Mouse (Mus musculus) myocyte (in vitro differentiated cells): ENCODE results near the gene Aen. TPM values are rescaled to one million over a fixed set of nuclear protein-coding genes. Genes with fewer than 3 reads are reported as not detected.

ENCODE experiments used
- H3K27me3 ChIP-seq: one replicate; pipeline ENCODE4 v1.6.1; 2011; ENCODE audit not compliant: control insufficient read depth, insufficient read depth, insufficient read length
- H3K36me3 ChIP-seq: one replicate; pipeline ENCODE4 v1.6.1; 2011; ENCODE audit not compliant: control insufficient read depth, insufficient read depth
- H3K4me2 ChIP-seq: one replicate; pipeline ENCODE4 v1.6.1; 2011; ENCODE audit warnings: low read depth, control low read depth
- H3K4me3 ChIP-seq: one replicate; pipeline ENCODE4 v1.5.1; 2011; ENCODE audit warnings: mild to moderate bottlenecking, control low read depth, moderate library complexity
- H3K79me2 ChIP-seq: one replicate; pipeline ENCODE4 v1.6.1; 2011; ENCODE audit not compliant: control insufficient read depth, insufficient read depth
- H3ac ChIP-seq: one replicate; pipeline ENCODE4 v1.6.1; 2011; ENCODE audit not compliant: control insufficient read depth, insufficient read length
- CEBPB ChIP-seq: IDR thresholded peaks from 2 replicates; pipeline ENCODE4 v1.6.1; 2011; ENCODE audit warnings: mild to moderate bottlenecking, moderate library complexity; ENCODE audit not compliant: poor library complexity, insufficient read depth, severe bottlenecking
- E2F4 ChIP-seq: IDR thresholded peaks from one replicate; pipeline ENCODE4 v1.6.1; 2011; ENCODE audit warnings: mild to moderate bottlenecking, control low read depth, moderate library complexity; ENCODE audit not compliant: insufficient read depth
- MAX ChIP-seq: IDR thresholded peaks from one replicate; pipeline ENCODE4 v1.6.1; 2011; ENCODE audit warnings: low read depth, mild to moderate bottlenecking, control low read depth
- MYOD1 ChIP-seq, 3 experiments: IDR thresholded peaks; one replicate each; pipeline ENCODE4 v1.6.1; 2011; ENCODE audit warnings: control low read depth in 2 of 3, low read depth in 2 of 3, mild to moderate bottlenecking in 2 of 3, moderate library complexity in 1 of 3; ENCODE audit not compliant: insufficient read length in 2 of 3, control insufficient read depth in 1 of 3
- MYOG ChIP-seq, 3 experiments: IDR thresholded peaks; one replicate each; pipeline ENCODE4 v1.6.1; 2011; ENCODE audit warnings: control low read depth in 2 of 3, low read depth in 2 of 3, mild to moderate bottlenecking in 2 of 3; ENCODE audit not compliant: insufficient read length in 2 of 3, control insufficient read depth in 1 of 3, insufficient read depth in 1 of 3
- POLR2A ChIP-seq: IDR thresholded peaks from one replicate; pipeline ENCODE4 v1.6.1; 2011; ENCODE audit warnings: low read depth, mild to moderate bottlenecking, control low read depth, moderate library complexity; ENCODE audit not compliant: insufficient read length
- POLR2AphosphoS2 ChIP-seq: IDR thresholded peaks from one replicate; pipeline ENCODE4 v1.6.1; 2011; ENCODE audit warnings: low read depth, control low read depth; ENCODE audit not compliant: insufficient read length
- REST ChIP-seq: IDR thresholded peaks from one replicate; pipeline ENCODE4 v1.6.1; 2011; ENCODE audit warnings: mild to moderate bottlenecking, control low read depth, moderate library complexity; ENCODE audit not compliant: insufficient read depth, insufficient read length
- SRF ChIP-seq: IDR thresholded peaks from one replicate; pipeline ENCODE4 v1.6.1; 2011; ENCODE audit warnings: low read depth; ENCODE audit not compliant: control insufficient read depth, insufficient read length
- TCF12 ChIP-seq: IDR thresholded peaks from one replicate; pipeline ENCODE4 v1.6.1; 2011; ENCODE audit warnings: mild to moderate bottlenecking, control low read depth; ENCODE audit not compliant: poor library complexity, insufficient read depth, severe bottlenecking
- TCF3 ChIP-seq: IDR thresholded peaks from one replicate; pipeline ENCODE4 v1.6.1; 2011; ENCODE audit warnings: low read depth, control low read depth; ENCODE audit not compliant: insufficient read length
- USF1 ChIP-seq: IDR thresholded peaks from one replicate; pipeline ENCODE4 v1.6.1; 2011; ENCODE audit warnings: low read depth, mild to moderate bottlenecking, control low read depth, moderate library complexity
- polyA plus RNA-seq: library from polyadenylated mRNA; unstranded; fragments of >200 nt; fragmentation: generic; extraction: Trizol; gene quantifications from one replicate; pipeline ENCODE4 v1.2.1, GENCODE M21; 2012; ENCODE audit warnings: missing spikeins

The Aen gene
- polyA plus RNA-seq, 1 experiment = 52.8 TPM

GRCm38 (mm10) chr7:78868731-78869130, 26.9 kb upstream of the Aen start:
- Histone ChIP-seq H3ac (no peak overlapping the region), H3K79me2 (no peaks in the 10 kb centered on the region)

GRCm38 (mm10) chr7:78872366-78872765, 23.3 kb upstream of the Aen start:
- Histone ChIP-seq H3ac (no peak overlapping the region), H3K79me2 (no peaks in the 10 kb centered on the region), H3K4me2 (no peak overlapping the region), H3K36me3 (no peaks in the 10 kb centered on the region), H3K27me3 (peaks cover 31% of the 10 kb centered on the region), H3K4me3 (no peak overlapping the region)
- TF ChIP-seq REST (no peak), MAX (no peak), MYOG (IDR thresholded peaks at IDR 0.05; ENCODE audit: control insufficient read depth in 1 of 3, insufficient read depth in 1 of 3, insufficient read length in 2 of 3, low read depth in 2 of 3) (no peak), SRF (no peak), TCF3 (no peak), CEBPB (no peak), TCF12 (no peak), E2F4 (no peak), POLR2AphosphoS2 (no peak), USF1 (no peak), MYOD1 (IDR thresholded peaks at IDR 0.05; ENCODE audit: control insufficient read depth in 1 of 3, insufficient read length in 2 of 3, low read depth in 2 of 3) (no peak), POLR2A (no peak)

More at GRCm38 (mm10) chr7:78868731-78869130, 26.9 kb upstream of the Aen start:
- Histone ChIP-seq H3K36me3 (no peaks in the 10 kb centered on the region), H3K27me3 (peaks cover 38% of the 10 kb centered on the region), H3K4me2 (no peak overlapping the region), H3K4me3 (no peak overlapping the region)
- TF ChIP-seq CEBPB (no peak), E2F4 (no peak), POLR2A (no peak), REST (no peak), SRF (no peak), MAX (no peak), POLR2AphosphoS2 (no peak), USF1 (no peak), TCF3 (no peak), TCF12 (no peak)

- Histone ChIP-seq H3K4me2 (no peak overlapping the region), H3K79me2 (no peaks in the 10 kb centered on the region), H3ac (no peak overlapping the region), H3K36me3 (no peaks in the 10 kb centered on the region), H3K27me3 (peaks cover 32% of the 10 kb centered on the region), H3K4me3 (no peak overlapping the region)
- TF ChIP-seq SRF = no peak
- no peak for TF ChIP-seq CEBPB
- TF ChIP-seq TCF3 = no peak
- no peak for TF ChIP-seq POLR2A
Measured at GRCm38 (mm10) chr7:78872831-78873230, 22.8 kb upstream of the Aen start.

- no peak for TF ChIP-seq MYOD1 (IDR thresholded peaks at IDR 0.05; ENCODE audit: control insufficient read depth in 1 of 3, insufficient read length in 2 of 3, low read depth in 2 of 3)
- Histone ChIP-seq H3ac (no peak overlapping the region), H3K36me3 (no peaks in the 10 kb centered on the region), H3K4me2 (no peak overlapping the region), H3K4me3 (no peak overlapping the region), H3K27me3 (peaks cover 58% of the 10 kb centered on the region), H3K79me2 (no peaks in the 10 kb centered on the region)
Measured at GRCm38 (mm10) chr7:78881607-78882468, 13.8 kb upstream of the Aen start.

GRCm38 (mm10) chr7:78882469-78882837, 13.2 kb upstream of the Aen start:
- Histone ChIP-seq H3K27me3 (peaks cover 58% of the 10 kb centered on the region), H3ac (no peak overlapping the region), H3K36me3 (no peaks in the 10 kb centered on the region), H3K79me2 (no peaks in the 10 kb centered on the region), H3K4me3 (no peak overlapping the region), H3K4me2 (no peak overlapping the region)
- no peak for TF ChIP-seq SRF

- peaks cover 64% of the 10 kb centered on the region for H3K27me3 ChIP-seq
- no peaks in the 10 kb centered on the region for H3K79me2 ChIP-seq
- no peaks in the 10 kb centered on the region for H3K36me3 ChIP-seq
- no peak overlapping the region for H3K4me3 ChIP-seq
- H3ac ChIP-seq = no peak overlapping the region
- TF ChIP-seq REST (peak; percentile 38), POLR2A (no peak)
- H3K4me2 ChIP-seq = no peak overlapping the region
Measured at GRCm38 (mm10) chr7:78883016-78883725, 12.5 kb upstream of the Aen start.
